Mouse (Mus musculus): ENCODE results near the gene Klri2. TPM values are rescaled to one million over a fixed set of nuclear protein-coding genes. Genes with fewer than 3 reads are reported as not detected.
"Not testable (repeated sequence)": the region's sequence is repeated elsewhere in the genome, so short reads cannot be mapped to it uniquely, and the experiment has no call there.

The Klri2 gene
- not detected for total RNA-seq (2021)
- long read RNA-seq = 0 reads

GRCm38 (mm10) chr6:129740069-129740721 is at the start of gene Klri2:
TSS of gene Klri2 (minus strand) at chr6:129740484.
- DNase-seq (ENCODE audit: low spot score in 2 of 2) = no peak

- DNase-seq (ENCODE audit: low spot score in 2 of 2) = not testable (repeated sequence)
Measured at GRCm38 (mm10) chr6:129784170-129784569, 43.9 kb upstream of the Klri2 start, which contains the start of gene Gm156. TSS of gene Gm156 (minus strand) at chr6:129784270.

GRCm38 (mm10) chr6:129747654-129748032 is 7.4 kb upstream of the Klri2 start:
- DNase-seq (ENCODE audit: low spot score in 2 of 2) = no peak

GRCm38 (mm10) chr6:129747016-129747653 is 6.9 kb upstream of the Klri2 start:
- DNase-seq (ENCODE audit: low spot score in 2 of 2) = no peak

- DNase-seq (ENCODE audit: low spot score in 2 of 2) = no peak
Measured at GRCm38 (mm10) chr6:129746151-129746550, 5.9 kb upstream of the Klri2 start.

- DNase-seq (ENCODE audit: low spot score in 2 of 2) = no peak
Measured at GRCm38 (mm10) chr6:129736414-129736813, 3.9 kb downstream of the Klri2 start.

- no peak for DNase-seq (ENCODE audit: low spot score in 2 of 2)
Measured at GRCm38 (mm10) chr6:129727237-129727636, 13.0 kb downstream of the Klri2 start.

- no peak for DNase-seq (ENCODE audit: low spot score in 2 of 2)
Measured at GRCm38 (mm10) chr6:129721390-129721789, 18.9 kb downstream of the Klri2 start.

GRCm38 (mm10) chr6:129720487-129720886 is 19.8 kb downstream of the Klri2 start:
- DNase-seq (ENCODE audit: low spot score in 2 of 2) = no peak

GRCm38 (mm10) chr6:129717032-129717431 is 23.3 kb downstream of the Klri2 start, which contains the start of gene Klri1:
TSS of gene Klri1 (minus strand) at chr6:129717132.
- DNase-seq (ENCODE audit: low spot score in 2 of 2) = no peak

- no peak for DNase-seq (ENCODE audit: low spot score in 2 of 2)
Measured at GRCm38 (mm10) chr6:129713566-129713965, 26.7 kb downstream of the Klri2 start.

GRCm38 (mm10) chr6:129691436-129691835 is 48.8 kb downstream of the Klri2 start:
- not testable (repeated sequence) for DNase-seq (ENCODE audit: low spot score in 2 of 2)

GRCm38 (mm10) chr6:129680379-129680778 is 59.9 kb downstream of the Klri2 start:
- DNase-seq (ENCODE audit: low spot score in 2 of 2) = no peak

Small RNA genes lying within 50 kb of the gene (microRNA-seq; reads per million reads assigned to microRNA genes)
- 0 reads per million in 2 experiments for gene Mir680-1

Other genes starting within 250 kb of the Klri2 start
- gene Olr1, start 233.3 kb downstream of the Klri2 start, total RNA-seq (2021) = not detected
- not detected for gene Tmem52b, start 227.9 kb downstream of the Klri2 start, total RNA-seq (2021)
- gene Gabarapl1, start 207.3 kb downstream of the Klri2 start, total RNA-seq (2021) = 100 to 1,000 TPM; 745 to 780 TPM
- not detected for gene Klre1, start 162.6 kb downstream of the Klri2 start, total RNA-seq (2021)
- not detected for gene Klrd1, start 148.7 kb downstream of the Klri2 start, total RNA-seq (2021)
- gene Klrk1, start 116.6 kb downstream of the Klri2 start, total RNA-seq (2021) = not detected
- gene Klrc3, start 97.1 kb downstream of the Klri2 start, total RNA-seq (2021) = not detected
- not detected for gene Klrc2, start 79.8 kb downstream of the Klri2 start, total RNA-seq (2021)
- gene Klrc1, start 61.5 kb downstream of the Klri2 start, total RNA-seq (2021) = not detected
- gene Klri1, start 23.4 kb downstream of the Klri2 start, total RNA-seq (2021) = not detected
- not detected for gene Gm156, start 43.8 kb upstream of the Klri2 start, total RNA-seq (2021)
- not detected for gene Gm17631, start 122.2 kb upstream of the Klri2 start, total RNA-seq (2021)
- gene Klra17, start 136.2 kb upstream of the Klri2 start, total RNA-seq (2021) = not detected
- gene Klra5, start 177.2 kb upstream of the Klri2 start, total RNA-seq (2021) = not detected